Mouse (Mus musculus) brain, embryonic 14.5 days (tissue): ENCODE measurements around the gene Prkci. TPM values are rescaled to one million over a fixed set of nuclear protein-coding genes. Genes with fewer than 3 reads are reported as not detected.

Source experiments
- DNase-seq: peaks from one replicate; pipeline ENCODE4 v3.0.0-alpha.2; 2011; ENCODE audit warnings: low read depth
- CTCF ChIP-seq: fragments of 200-500 bp; IDR thresholded peaks from 2 replicates; pipeline ENCODE4 v1.5.1; 2012; ENCODE audit warnings: inconsistent platforms, mild to moderate bottlenecking, moderate library complexity, borderline replicate concordance; ENCODE audit not compliant: insufficient read depth, insufficient read length; ENCODE audit errors: extremely low read depth
- POLR2A ChIP-seq: fragments of 200-500 bp; IDR thresholded peaks from 2 replicates; pipeline ENCODE4 v1.6.1; 2012; ENCODE audit warnings: mild to moderate bottlenecking, inconsistent platforms, borderline replicate concordance; ENCODE audit not compliant: poor library complexity, insufficient read depth, insufficient read length, severe bottlenecking; ENCODE audit errors: extremely low read depth
- polyA plus RNA-seq: library from polyadenylated mRNA; depleted of rRNA; stranded (reverse); fragments of >200 nt; gene quantifications from 2 replicates; pipeline ENCODE4 v1.2.3, GENCODE M21; 2012

The Prkci gene
- polyA plus RNA-seq, 1 experiment = 41.7 TPM

DNA sequence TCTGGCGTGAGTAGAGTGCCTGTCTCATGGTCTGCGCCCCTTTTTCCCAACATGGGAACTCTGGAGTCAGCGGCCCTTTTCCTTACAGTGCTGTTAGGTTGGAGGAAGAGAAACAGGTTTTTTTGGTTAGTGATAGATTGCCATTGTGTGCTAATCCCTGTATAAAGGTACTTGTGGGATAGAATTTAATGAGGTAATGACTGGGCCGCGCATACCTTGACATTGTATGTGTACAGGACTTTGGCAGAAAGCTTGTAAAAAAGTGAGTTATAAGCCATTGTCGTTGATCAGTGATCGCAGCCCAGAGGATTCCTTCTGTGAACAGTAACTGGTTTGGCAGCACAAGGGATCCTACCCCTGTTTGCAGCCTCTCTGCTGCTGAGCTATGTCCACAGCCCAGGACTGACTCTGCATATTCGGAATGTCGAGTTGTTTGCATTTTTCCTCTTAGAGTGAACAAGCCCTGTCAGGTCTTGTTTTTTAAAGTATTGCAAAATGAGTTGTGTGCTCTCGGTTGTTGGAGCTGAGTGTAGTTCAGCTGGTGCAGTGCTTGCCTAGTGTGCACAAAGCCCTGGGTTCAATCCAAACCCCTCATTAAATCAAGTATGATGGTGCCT, 4.0 kb downstream of the Prkci start:
- DNase-seq = no peak
- no peak for TF ChIP-seq POLR2A
- no peak for TF ChIP-seq CTCF

DNA sequence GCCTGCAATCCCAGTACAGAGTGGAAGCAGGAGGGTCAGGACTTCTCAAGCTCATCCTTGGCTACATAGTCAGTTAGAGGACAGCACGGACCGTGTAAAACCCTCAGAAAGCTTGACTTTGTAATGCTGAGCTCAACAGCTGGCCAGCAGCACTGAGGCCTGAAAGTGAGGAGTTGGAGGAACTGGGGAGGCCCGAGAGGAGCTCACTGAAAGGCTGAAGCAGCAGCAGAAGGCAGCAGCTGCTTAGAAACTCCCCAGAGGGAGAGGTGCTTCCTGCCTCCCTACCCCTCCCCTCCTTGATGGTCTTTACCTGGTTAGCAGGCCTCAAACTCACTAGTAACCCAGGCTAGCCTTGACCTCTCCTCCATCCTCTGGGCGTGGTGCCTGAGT, 4.5 kb downstream of the Prkci start:
- TF ChIP-seq CTCF (no peak), POLR2A (no peak)
- no peak for DNase-seq

DNA sequence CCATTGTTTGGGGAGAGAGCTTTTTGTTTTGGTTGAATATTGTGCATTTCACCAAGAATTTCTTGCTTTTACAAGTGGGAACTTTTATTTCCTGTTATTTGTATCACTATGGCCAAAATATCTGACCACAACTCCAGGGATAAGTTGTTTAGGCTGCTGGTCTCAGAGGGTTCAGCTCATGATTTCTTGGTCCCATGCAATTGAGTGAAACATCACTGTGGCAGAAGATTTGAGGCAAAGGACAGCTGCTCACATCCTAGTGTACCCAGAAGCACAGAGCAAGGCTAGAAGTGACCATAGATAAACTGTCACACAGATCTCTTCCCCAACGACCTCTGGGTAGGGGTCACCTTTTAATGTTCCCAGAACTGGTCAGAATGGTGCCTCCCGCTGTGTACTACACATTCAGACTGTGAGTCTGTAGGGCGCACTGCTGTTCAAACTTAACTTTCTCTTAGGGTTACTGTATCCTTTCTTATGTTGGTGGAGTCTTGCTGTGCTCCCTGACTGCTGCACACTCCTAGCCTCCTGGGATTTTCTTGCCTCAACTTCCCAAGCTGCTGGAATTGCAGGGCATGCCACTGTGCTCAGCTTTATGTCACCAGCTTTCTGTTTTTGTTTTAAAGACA, 5.6 kb downstream of the Prkci start:
- TF ChIP-seq POLR2A (no peak), CTCF (no peak)
- DNase-seq = no peak

DNA sequence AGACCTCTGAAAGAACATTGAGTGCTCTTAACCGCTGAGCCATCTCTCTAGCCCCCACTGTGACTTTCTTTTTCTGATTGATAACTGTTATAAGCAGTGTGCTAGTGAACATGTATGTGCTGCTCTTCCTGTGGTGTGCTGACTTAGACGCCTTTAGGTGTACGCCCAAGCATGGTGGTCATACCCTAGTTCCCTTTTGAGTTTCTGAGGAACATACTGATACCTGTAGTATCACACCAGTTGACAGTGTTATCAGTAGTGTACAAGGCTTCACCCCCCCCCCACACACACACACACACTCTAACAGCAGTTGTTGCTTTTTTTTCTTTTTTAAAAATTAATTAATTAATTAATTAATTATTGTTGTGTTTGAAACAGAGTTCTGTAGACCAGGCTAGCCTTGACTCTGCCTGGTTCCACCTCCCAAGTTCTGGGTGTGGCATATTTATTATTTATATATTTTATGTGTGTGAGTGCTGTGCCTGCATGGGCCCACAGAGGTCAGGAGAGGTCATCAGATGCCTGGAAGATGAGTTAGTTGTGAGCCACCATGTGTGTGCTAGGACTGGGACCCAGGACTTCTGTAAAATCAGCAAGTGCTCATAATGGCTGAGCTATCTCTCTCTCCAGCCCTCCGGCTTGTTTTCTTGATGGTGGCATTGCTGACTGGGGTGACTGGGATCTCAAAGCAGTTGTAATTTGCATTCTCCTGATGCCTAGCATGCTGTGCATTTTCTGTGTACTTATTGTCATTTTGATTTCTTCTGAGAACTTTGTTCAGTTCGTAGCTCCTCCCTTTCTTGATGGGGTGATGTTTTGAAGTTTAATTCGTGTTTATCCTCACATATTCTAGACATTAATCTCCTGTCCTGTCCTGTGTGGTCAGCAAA, 9.0 kb downstream of the Prkci start:
- DNase-seq = no peak
- TF ChIP-seq POLR2A (no peak), CTCF (no peak)

DNA sequence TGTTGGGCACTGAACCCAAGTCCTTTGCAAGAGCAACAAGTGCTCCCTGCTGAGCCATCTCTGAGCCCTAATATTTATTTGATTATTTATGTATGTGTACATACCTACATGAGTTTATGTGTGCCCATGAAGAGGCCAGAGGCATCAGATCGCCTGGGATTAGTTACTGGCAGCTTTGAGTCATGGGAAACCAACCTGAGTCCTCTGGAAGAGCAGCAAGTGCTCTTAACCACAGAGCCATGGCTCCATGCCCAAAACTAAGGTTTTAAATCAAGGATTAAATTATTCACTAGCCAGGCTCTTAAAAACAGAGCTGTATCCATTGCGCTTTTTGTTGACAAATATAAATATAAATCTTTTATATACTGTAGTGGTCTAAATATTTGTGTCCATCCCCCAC, 18.8 kb downstream of the Prkci start:
- no peak for TF ChIP-seq CTCF
- TF ChIP-seq POLR2A = no peak
- DNase-seq = no peak

DNA sequence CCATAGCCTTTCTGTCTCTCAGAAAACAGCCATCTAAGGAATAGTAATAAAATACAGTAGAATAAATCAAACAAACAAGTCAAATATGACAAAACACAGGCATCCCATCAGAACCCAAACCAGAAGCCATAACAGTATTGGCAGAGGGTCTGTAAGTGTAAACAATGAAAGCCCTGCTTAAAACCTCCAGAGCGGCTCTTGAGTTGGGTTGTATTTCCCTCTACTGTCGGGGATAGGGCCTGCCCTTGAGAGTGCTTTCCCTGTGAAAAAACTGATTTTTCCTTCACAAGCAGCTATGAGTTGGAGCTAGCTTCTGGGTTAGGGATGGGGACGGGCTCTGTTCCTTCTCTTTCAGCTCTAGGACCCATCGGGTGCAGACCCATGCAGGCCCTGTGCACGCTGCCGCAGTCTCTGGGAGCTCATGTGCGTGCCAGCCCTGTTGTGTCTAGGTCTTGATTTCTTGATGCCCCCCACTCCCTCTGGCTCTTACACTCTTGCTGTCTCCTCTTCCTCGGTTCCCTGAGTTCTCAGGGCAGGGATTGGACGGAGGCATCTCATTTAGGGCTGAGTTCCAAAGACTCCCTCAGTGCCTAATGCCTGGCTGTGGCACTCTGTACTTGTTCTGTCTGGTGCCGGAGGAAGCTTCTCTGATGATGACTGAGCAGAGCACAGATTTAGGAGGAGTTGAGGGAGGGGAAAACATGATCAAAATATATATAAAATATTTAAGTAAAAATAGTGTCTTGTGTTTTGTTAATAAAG, 20.3 kb downstream of the Prkci start:
- TF ChIP-seq POLR2A (no peak), CTCF (no peak)
- DNase-seq = no peak

DNA sequence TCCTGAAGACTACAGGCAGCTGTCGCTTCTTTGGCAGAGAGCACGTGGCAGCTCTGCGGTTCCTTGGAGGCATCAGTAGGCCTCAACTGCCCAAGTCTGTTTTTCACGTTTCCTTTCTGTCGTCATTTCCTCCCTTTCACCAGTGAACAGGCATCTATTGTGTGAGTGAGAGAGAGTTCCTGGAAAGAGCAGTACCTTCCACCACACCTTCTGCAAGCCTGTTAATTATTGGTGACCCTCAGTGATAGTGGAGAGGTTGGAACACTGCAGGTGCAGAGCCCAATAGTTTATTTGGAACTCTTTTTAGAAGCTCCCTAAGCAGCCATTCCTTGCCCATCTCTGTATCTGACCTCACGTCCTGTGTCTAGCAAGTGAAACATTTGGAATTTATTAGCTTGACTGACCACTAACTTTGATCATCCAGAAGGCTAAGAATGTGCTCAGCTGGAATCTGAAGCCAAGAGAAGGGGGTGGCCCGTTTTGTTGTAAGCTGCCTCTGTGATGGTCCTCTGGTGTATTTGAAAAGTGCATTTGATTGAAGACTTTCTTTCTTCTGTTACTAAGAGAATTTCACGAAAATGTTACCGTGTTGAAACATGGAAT, 21.1 kb downstream of the Prkci start:
- TF ChIP-seq POLR2A (no peak), CTCF (no peak)
- DNase-seq = no peak

DNA sequence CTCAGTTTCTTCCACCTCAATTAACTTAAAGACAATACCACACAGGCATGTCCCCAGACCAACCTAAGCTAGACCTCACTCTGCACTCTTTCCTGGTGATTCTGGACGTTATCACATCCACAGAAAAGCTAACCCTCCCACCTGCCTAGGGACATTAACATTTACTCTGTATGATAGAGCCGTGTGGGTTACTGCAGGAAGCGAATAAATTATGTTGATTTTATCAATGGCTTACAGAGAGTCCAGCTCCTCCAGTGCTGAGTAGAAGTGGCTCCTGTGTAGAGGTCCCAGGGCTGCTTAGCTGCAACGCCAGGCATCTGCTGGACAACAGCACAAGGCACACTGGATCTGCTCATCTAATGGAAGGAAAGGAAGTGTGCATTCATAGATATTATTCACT, 22.1 kb downstream of the Prkci start:
- TF ChIP-seq CTCF (no peak), POLR2A (no peak)
- no peak for DNase-seq

DNA sequence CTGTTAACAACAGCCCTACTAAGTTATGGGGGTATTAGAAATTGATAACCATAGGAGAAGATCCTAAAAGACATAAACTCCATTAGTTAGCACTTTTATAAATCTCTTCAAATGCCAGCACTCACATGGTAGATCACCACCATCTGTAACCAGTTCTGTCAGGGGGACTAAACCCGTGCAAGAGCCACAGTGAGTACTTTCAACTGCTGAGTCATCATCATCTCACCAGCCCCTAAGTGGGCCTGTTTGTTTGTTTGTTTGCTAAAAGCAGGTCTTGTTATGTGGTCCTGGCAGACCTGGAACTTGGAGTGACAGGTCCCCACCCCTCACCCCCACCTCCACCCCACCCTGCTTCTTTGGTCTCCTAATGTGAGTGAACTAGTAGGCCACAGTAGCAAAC, 23.7 kb downstream of the Prkci start:
- TF ChIP-seq CTCF = no peak
- no peak for TF ChIP-seq POLR2A
- no peak for DNase-seq

DNA sequence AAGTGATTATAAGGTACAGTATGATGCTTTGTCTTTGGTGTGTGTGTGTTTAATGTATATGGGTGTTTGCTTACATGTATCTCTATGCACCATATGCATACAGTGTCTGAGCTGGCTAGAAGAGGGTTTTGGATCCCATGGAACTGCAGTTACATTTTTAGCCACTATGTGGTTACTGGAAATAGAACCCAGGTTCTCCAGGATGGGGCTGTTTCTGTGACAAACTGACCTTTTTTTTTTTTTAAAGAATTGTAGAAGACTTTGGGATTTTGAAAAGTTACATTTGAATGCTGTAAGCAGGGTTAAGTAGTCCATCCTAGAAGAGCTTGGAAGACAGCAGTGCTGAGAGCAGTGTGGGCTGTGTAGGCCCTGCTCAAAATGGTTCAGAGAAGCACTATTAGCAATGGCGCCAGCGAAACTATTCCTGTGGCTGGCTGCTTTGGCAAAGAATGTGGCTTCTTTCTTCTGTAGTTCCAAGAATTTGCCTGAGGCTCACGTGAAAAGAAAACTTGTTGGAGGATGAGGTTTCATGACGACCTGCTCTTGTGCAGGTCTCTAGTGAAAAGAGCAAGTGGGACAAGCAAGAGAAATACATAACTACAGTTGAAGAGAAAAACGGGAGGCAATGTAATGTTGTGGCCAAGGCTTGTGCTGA, 24.4 kb downstream of the Prkci start:
- TF ChIP-seq POLR2A = no peak
- no peak for DNase-seq

DNA sequence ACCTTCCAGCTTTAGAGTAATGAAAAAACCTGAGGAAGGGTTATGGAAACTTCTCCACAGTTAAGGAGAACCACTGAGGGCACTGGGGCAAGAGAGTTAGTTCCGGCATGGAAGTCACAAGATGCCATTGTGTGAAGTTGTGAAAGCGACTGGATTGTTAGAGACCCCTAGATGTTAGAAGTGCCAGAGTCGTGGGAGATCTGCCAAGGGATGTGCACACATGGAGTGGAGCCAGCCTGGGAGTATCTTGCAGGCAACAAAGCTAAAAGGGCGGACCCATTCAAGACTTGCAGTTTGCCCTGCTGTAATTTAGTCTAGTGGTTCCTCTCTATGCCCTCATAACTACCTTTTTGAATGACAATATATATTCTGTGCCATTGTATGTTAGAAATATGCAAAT, 25.1 kb downstream of the Prkci start:
- DNase-seq = no peak
- TF ChIP-seq POLR2A (no peak), CTCF (no peak)

DNA sequence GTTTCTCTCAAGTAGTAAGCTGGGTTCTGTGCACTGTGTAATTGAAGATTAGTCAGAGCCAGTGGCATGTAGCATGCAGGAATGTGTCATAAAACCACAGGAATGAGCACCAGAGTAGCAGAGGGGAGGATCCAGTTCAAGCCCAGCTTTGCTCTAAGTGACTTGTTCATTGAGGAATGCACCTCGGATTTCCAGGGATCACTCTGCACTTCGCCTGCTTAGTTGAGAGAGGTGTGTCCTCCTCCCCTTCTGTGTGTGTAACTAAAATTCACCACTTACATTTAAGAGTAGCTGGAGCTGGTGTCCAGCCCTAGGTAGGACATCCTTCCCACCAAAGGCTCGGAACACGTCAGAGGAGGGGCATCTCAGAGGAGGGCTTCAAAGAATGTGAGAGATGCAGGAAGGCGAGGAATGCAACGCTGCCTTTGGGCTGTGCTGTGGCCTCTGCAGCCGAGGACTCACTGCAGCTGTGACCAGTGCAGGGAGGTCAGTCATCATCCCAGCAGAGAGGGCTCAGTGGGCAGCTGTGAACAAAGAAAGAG, 27.4 kb downstream of the Prkci start:
- DNase-seq = no peak
- no peak for TF ChIP-seq CTCF
- no peak for TF ChIP-seq POLR2A
